Mouse (Mus musculus) layer of hippocampus, postnatal 36 days (tissue): Measurements from ENCODE around the gene Gm9513. TPM values are rescaled to one million over a fixed set of nuclear protein-coding genes. Genes with fewer than 3 reads are reported as not detected.
A peak's percentile ranks its signal among the peaks of the same experiment; 100 is the strongest.

Experiments used
- DNase-seq, 2 experiments: peaks; one replicate each; pipeline ENCODE4 v3.0.0; 2022
- total RNA-seq, 2 experiments: library from RNA; stranded (reverse); gene quantifications; 2 replicates each; pipeline ENCODE4 v1.2.3; 2021

Gene Gm9513
- not detected for total RNA-seq

DNA sequence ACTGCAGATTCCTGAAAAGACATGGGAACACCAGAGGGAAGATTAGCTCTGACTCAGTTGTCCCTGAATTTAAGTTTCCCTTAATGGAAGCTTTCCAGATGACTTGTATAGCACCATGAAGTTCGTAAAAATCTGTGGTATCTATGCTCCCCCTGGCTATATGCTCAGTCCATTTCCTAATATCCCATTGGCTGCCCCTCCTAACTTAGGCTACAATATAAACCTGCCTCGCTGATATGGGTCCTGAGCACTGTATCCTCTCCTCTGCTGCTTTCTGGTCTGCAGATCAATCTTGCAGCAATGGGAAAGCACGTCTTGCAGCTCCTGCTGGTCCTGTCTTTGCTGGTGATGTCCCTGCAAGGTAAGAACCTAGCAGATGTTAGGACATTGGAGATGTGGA, at the start of gene Gm9513:
TSS of gene Gm9513 (plus strand) at position 301 of the 400 bp plus-strand sequence.
- DNase-seq: no peak

DNA sequence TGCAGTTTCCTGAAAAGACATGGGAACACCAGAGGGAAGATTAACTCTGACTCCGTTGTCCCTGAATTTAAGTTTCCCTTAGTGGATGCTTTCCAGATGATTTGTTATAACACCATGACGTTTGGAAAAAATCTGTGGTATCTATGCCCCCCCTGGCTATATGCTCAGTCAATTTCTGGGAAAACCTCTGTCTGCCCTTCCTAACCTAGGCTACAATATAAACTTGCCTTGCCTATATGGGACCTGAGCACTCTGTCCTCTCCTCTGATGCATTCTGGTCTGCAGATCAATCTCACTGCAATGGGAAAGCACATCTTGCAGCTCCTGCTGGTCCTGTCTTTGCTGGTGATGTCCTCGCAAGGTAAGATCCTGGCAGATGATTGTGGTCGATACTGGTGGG, 43.9 kb upstream of the Gm9513 start, which contains the start of gene Gm7257:
TSS of gene Gm7257 (plus strand) at position 301 of the 400 bp plus-strand sequence.
- DNase-seq: no peak

DNA sequence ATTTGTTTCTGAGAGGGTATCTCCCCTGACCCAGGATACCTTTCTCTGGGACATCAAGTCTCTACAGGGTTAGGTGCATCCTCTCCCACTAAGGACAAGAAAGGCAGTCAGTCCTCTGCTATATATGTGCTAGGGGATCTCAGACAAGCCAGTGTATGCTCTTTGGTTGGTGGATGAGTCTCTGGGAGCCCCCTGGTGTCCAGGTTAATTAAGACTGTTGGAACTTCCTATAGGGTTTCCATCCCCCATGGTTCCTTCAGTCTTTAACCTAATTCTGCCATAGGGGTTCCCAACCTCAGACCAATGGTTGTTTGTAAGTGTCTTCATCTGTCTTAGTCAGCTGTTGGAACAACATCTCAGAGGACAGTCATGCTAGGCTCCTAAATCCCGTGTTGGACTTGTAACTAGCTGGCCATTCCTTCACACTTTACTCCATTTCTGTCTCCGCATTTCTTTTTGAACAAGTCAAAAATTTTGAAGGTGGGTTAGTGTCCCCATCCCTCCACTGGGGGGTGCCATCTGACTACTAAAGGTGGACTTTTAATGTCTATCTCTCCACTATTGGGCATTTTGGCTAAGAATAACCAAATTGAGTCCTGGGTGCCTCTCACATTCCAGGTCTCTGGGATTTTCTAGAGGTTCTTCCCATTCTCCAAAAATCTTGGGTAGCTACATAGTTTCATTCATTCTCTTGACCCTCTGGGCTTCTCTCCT, 40.2 kb upstream of the Gm9513 start:
- peak in 1 of 2 experiments; percentile 3 for DNase-seq

DNA sequence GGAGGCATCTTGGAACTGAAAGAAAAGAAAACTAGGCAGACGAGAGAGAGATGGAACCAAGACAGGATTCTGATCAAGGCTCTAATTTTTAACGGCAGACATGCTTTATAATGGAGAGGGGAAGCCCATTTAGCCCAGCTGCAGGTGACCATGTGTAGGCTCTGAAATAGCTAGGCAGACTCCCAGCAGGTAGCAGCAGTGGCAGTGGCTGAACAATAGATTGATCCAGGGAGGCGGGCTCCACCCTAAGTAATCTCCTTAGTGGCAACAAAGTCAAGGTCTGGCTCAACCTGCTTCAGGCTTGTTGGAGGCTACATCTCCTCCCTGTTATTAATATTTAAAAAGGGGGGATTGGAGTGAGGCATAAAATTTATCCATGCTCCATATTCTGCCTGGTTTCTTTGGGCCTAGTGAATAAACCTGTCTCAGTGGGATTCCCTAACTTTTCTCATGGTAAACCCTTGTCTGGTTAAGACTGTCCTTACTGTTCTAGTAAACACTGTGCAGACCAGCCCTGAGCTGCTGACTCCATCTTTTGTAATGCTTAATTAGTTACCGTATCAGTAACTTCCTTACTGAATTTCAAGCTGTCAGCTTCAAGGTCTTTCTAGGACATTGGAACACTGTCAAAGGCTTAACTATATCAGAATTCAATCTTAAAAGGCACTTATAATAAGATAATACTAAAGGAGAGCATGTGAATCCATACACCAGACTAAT, 19.2 kb downstream of the Gm9513 start:
- DNase-seq: no peak

DNA sequence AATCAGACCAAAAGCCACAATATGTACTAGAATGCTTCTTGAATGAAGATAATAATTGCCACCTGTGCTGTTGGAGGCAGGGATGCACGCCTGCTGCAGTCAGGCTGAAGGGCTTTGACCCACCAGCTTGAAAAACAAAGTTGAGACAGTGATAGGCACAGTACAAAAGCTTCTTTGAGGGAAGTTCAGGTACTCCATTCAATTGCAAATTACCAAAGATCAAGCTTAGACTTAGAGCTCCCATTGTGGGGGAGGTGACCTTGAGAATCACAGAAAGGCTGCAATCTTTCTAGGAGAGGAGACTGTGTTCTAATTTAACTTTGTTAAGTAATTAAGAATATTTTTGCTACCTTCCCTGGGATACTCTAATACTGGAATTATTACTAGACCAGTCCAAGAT, 20.4 kb downstream of the Gm9513 start:
- no peak for DNase-seq

DNA sequence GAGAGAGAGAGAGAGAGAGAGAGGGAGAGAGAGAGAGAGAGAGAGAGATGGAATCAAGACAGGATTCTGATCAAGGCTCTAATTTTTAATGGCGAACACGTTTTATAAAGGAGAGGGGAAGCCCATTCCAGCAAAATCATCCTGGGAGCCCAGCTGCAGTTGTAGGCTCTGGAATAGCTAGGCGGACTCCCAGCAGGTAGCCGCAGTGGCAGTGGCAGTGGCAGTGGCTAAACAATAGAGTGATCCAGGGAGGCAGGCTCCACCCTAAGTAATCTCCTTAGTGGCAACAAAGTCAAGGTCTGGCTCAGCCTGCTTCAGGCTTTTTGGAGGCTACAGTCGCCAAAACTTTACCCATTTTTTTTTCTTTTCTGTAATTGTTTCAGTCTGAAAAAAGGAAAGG, 28.8 kb downstream of the Gm9513 start:
- no peak for DNase-seq

Other genes starting within 250 kb of the Gm9513 start
- gene Gm7257, start 43.8 kb upstream of the Gm9513 start, total RNA-seq: not detected
- gene Gm5615, start 66.3 kb downstream of the Gm9513 start, total RNA-seq: not detected
- not detected for gene Gm17689, start 107.0 kb downstream of the Gm9513 start, total RNA-seq
- not detected for gene A630095E13Rik, start 167.7 kb downstream of the Gm9513 start, total RNA-seq
- not detected for gene Acrv1, start 217.6 kb downstream of the Gm9513 start, total RNA-seq